Mouse (Mus musculus) heart, postnatal 10 days (tissue): ENCODE measurements around the gene Rasgrf1. TPM values are rescaled to one million over a fixed set of nuclear protein-coding genes. Genes with fewer than 3 reads are reported as not detected.

Source experiments
- DNase-seq, 2 experiments: peaks; one replicate each; pipeline ENCODE4 v3.0.0; 2021
- intact Hi-C: fragments of 180-260 bp; cut with DNase I; formaldehyde crosslinking; loops from one replicate; pipeline ENCODE4 v1.15.1; 2025
- total RNA-seq, 2 experiments: library from RNA; stranded (reverse); gene quantifications; 2 replicates each; pipeline ENCODE4 v1.2.3; 2021

Gene Rasgrf1
- total RNA-seq, 2 experiments from 2014 or later: not detected

GRCm38 (mm10) chr9:90070174-90070573 lies 160.5 kb downstream of the Rasgrf1 start:
- DNase-seq: no peak
- intact Hi-C loops: no loop called here

- intact Hi-C loops: loop anchor here (5.0 kb wide), 1 partner anchor 103 kb away; no protein-coding TSS in a partner anchor
- no peak for DNase-seq
Observed at GRCm38 (mm10) chr9:90075336-90075735, 165.6 kb downstream of the Rasgrf1 start.

DNA sequence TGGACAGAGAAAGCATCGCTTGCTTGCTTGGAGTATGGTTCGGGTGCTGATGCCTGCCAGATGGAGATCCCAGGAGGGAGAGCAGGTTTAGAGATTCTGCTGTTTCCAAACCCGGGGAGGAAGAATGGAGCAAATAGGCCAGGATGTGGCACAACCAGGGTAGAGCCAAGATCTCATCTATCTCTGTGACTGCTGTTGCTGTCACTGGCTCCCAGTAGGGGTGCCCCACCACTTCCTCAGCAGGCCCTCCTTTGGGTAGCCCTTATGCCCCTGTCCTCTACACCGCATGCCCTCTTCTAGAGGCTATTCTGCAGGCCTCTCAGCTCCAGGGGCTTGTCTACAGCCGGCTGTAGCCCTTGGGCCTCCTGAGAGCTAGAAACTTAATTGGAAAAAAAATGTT lies 166.4 kb downstream of the Rasgrf1 start:
- no peak for DNase-seq
- intact Hi-C loops: loop anchor here (2.0 to 5.0 kb wide), 2 partner anchors 104 to 249 kb away; no protein-coding TSS in a partner anchor

Other genes with a start within 250 kb of the Rasgrf1 start
- gene Tmed3, start 204.8 kb upstream of the Rasgrf1 start, total RNA-seq: 10 to 100 TPM; 36.6 to 37.1 TPM
- not detected for gene Ankrd34c, start 171.4 kb upstream of the Rasgrf1 start, total RNA-seq
- gene Ctsh, start 144.2 kb downstream of the Rasgrf1 start, total RNA-seq: 10 to 100 TPM; 42.1 to 46.6 TPM
- gene Morf4l1, start 204.9 kb downstream of the Rasgrf1 start, total RNA-seq: 100 to 1,000 TPM; 292 to 311 TPM